Mouse (Mus musculus) C2C12 (cell line): ENCODE measurements around the gene Ankrd13b. TPM values are rescaled to one million over a fixed set of nuclear protein-coding genes. Genes with fewer than 3 reads are reported as not detected.
"Not testable (repeated sequence)": the region's sequence is repeated elsewhere in the genome, so short reads cannot be mapped to it uniquely, and the experiment has no call there.

Experiments used
- H3K27me3 ChIP-seq: one replicate; pipeline ENCODE4 v1.6.1; 2011; ENCODE audit not compliant: control insufficient read depth, insufficient read depth, insufficient read length
- H3K36me3 ChIP-seq: one replicate; pipeline ENCODE4 v1.6.1; 2011; ENCODE audit not compliant: control insufficient read depth, insufficient read depth
- H3K4me3 ChIP-seq: one replicate; pipeline ENCODE4 v1.5.1; 2011; ENCODE audit warnings: mild to moderate bottlenecking, control low read depth; ENCODE audit not compliant: poor library complexity, insufficient read depth, severe bottlenecking
- H3K79me2 ChIP-seq: one replicate; pipeline ENCODE4 v1.6.1; 2011; ENCODE audit not compliant: control insufficient read depth, insufficient read depth
- H3K79me3 ChIP-seq: one replicate; pipeline ENCODE4 v1.6.1; 2011; ENCODE audit warnings: low read depth, control low read depth
- H3ac ChIP-seq: one replicate; pipeline ENCODE3; 2011; ENCODE audit warnings: low read depth; ENCODE audit not compliant: control insufficient read depth, insufficient read length
- CEBPB ChIP-seq: IDR thresholded peaks from one replicate; pipeline ENCODE4 v1.6.1; 2011; ENCODE audit warnings: low read depth, mild to moderate bottlenecking, control low read depth, moderate library complexity
- CTCF ChIP-seq: IDR thresholded peaks from one replicate; pipeline ENCODE4 v1.5.1; 2011; ENCODE audit not compliant: control insufficient read depth, insufficient read depth, insufficient read length
- FOSL1 ChIP-seq: IDR thresholded peaks from one replicate; pipeline ENCODE4 v1.8.0; 2011; ENCODE audit warnings: mild to moderate bottlenecking, low read length; ENCODE audit not compliant: poor library complexity, insufficient read depth, severe bottlenecking
- MAX ChIP-seq: IDR thresholded peaks from one replicate; pipeline ENCODE4 v1.6.1; 2011; ENCODE audit warnings: mild to moderate bottlenecking, control low read depth
- MYOD1 ChIP-seq: IDR thresholded peaks from one replicate; pipeline ENCODE4 v1.6.1; 2011; ENCODE audit warnings: low read depth; ENCODE audit not compliant: control insufficient read depth, insufficient read length
- MYOG ChIP-seq: IDR thresholded peaks from one replicate; pipeline ENCODE4 v1.6.1; 2011; ENCODE audit not compliant: control insufficient read depth, insufficient read length; ENCODE audit errors: extremely low read depth
- USF1 ChIP-seq: IDR thresholded peaks from one replicate; pipeline ENCODE4 v1.6.1; 2011; ENCODE audit warnings: low read depth, mild to moderate bottlenecking, control low read depth, moderate library complexity
- long read RNA-seq, 2 experiments: library from polyadenylated mRNA; unstranded; transcript quantifications; one replicate each; pipeline ENCODE4 v2.0.0; 2019 to 2020
- polyA plus RNA-seq: library from polyadenylated mRNA; unstranded; fragments of >200 nt; fragmentation: generic; extraction: Trizol; gene quantifications from one replicate; pipeline ENCODE4 v1.2.1, GENCODE M21; 2012; ENCODE audit warnings: missing spikeins

The Ankrd13b gene
- polyA plus RNA-seq = 64.3 TPM
- long read RNA-seq, experiment 1, partial matches to known transcripts = 0 of 3 reads
- long read RNA-seq, experiment 1, other reads (novel, unspliced or antisense) = 3 of 3 reads
- long read RNA-seq, experiment 2, partial matches to known transcripts = 9 of 13 reads
- long read RNA-seq, experiment 2, other reads (novel, unspliced or antisense) = 3 of 13 reads

DNA sequence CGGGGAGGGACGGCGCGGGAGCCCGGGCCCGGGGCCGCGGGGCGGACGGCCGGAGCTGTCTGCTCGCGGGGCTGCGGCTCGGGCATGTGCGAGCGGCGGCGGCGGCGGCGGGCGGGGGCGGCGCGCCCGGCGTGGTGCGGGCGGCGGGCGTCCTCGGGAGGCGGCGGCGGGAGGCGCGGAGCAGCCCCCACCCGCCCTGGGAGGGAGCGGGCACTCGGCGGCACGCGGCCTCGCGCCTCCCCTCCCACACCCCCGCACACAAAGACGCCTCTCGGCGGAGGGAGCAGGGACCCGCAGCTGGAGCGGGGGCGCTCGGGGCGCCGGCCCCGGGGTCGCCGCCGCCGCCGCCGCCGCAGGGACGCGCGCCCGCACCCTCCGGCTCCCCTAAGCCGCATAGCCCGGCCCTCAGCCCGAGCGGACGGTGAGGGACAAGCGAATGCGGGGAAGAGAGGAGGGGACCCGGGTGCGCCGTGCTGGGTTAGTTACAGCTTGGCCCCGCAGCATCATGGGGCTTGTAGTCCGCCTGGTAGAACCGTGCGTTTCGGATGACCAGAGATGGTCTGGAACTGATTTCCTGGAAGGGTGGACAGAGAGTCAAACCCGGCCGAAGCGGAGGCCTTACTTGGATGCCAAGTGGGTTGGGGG lies at the start of gene Ankrd13b:
TSS of gene Ankrd13b (minus strand) at position 88 of the 645 bp plus-strand sequence.
- Histone ChIP-seq H3K79me2 (peaks cover 71% of the 10 kb centered on the region), H3ac (peak within 1 kb of the TSS; percentile 84), H3K4me3 (peak within 1 kb of the TSS; percentile 83), H3K27me3 (no peaks in the 10 kb centered on the region), H3K79me3 (peaks cover 58% of the 10 kb centered on the region), H3K36me3 (no peaks in the 10 kb centered on the region)
- TF ChIP-seq MYOD1 = no peak
- TF ChIP-seq FOSL1 = no peak
- no peak for TF ChIP-seq MYOG
- no peak for TF ChIP-seq USF1
- no peak for TF ChIP-seq CTCF
- TF ChIP-seq CEBPB = no peak
- TF ChIP-seq MAX = no peak

DNA sequence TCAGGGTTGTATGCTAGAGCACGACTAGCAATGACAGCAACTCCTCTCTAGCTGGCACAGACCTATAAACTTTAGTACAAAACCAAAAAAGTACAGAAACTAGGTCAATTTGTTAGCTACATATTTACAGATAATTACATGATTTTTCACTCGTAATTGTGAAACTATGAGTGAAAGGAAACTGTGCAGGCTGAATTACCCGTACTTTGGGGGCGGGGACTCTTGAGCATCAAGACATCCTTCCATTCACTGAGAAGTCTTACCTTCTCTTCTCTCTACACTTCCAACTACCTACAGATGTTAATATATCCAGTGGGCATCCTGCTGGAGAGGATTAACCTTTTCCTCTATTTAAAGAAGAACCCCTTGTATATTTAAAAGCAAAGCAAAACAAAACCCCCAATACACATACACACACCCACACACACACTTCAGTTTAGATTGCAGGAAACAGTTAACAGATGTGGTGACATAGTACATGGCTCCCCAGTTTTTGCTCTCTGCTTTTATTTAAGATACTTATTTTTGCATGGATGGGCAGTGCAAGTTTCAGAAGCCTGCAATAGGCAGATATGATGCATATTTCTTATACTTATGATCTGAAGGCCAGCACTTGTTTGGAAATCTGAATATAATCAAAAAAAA lies 42.8 kb upstream of the Ankrd13b start:
- peaks cover 57% of the 10 kb centered on the region for H3K36me3 ChIP-seq
- no peak overlapping the region for H3ac ChIP-seq
- TF ChIP-seq CTCF (no peak), MYOD1 (no peak), MYOG (no peak), FOSL1 (no peak), CEBPB (no peak), USF1 (no peak)
- H3K79me2 ChIP-seq = no peaks in the 10 kb centered on the region
- no peaks in the 10 kb centered on the region for H3K79me3 ChIP-seq
- H3K4me3 ChIP-seq = no peak overlapping the region
- no peaks in the 10 kb centered on the region for H3K27me3 ChIP-seq

DNA sequence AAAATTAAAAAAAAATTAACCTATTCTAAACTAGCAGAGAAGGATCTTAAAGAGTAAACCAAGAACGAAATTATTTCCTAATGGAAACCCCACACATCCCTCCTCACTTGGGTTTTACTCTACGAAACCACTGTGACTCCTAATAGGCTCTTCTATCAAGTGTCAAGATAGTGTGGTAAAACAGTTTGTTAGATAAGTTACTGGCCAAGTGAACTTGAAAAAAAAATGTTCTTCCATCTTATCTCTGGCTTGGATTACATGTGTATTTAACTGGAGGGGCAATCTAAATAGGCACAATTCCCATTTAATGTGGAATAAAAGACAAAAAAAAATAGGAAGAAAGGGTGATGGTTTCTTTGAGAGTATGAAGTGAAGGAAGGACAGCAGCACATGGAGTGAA lies 41.4 kb upstream of the Ankrd13b start:
- Histone ChIP-seq H3K36me3 (peaks cover 42% of the 10 kb centered on the region), H3K79me2 (no peaks in the 10 kb centered on the region), H3K79me3 (no peaks in the 10 kb centered on the region), H3K27me3 (no peaks in the 10 kb centered on the region), H3K4me3 (no peak overlapping the region), H3ac (no peak overlapping the region)
- no peak for TF ChIP-seq MYOD1
- no peak for TF ChIP-seq MAX
- TF ChIP-seq USF1 = no peak
- TF ChIP-seq CTCF = no peak
- TF ChIP-seq FOSL1 = no peak

DNA sequence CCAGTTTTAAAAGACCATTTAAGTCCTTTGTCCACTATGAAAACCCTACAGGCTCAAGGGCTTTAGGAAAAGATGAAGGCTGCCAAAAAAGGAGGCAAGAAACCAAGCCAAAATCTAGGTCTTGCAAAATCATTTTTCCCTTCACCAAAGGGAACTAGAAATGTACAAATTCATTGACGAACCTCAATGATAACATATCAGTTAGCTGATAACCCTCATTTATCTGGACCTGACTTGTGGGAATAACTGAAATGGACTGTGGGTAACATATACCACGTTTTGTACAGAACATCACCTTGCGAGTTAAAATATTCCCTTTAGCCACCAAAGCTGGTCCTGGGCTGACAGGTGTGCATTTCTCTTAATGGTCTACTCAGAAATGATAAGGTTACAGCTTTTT lies 40.2 kb upstream of the Ankrd13b start:
- Histone ChIP-seq H3K36me3 (peaks cover 32% of the 10 kb centered on the region), H3ac (no peak overlapping the region), H3K79me2 (no peaks in the 10 kb centered on the region), H3K79me3 (no peaks in the 10 kb centered on the region), H3K4me3 (no peak overlapping the region), H3K27me3 (no peaks in the 10 kb centered on the region)
- TF ChIP-seq MYOD1 (no peak), FOSL1 (no peak), USF1 (no peak), CTCF (no peak), CEBPB (no peak), MAX (no peak), MYOG (no peak)

DNA sequence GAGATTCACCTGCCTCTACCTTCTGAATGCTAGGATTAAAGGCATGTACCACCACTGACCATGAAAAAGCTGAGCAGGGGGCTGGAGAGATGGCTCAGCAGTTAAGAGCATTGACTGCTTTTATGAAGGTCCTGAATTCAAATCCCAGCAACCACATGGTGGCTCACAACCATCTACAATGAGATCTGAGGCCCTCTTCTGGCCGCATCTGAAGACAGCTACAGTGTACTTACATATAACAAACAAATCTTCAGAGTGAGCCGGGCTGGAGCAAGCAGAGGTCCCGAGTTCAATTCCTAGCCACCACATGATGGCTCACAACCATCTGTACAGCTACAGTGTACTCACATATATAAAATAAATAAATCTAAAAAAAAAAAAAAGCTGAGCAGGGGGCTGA lies 38.9 kb upstream of the Ankrd13b start:
- not testable (repeated sequence) for H3K79me3 ChIP-seq, H3ac ChIP-seq, H3K4me3 ChIP-seq, H3K79me2 ChIP-seq, H3K27me3 ChIP-seq
- H3K36me3 ChIP-seq = peaks cover 27% of the 10 kb centered on the region
